Mouse (Mus musculus) hindbrain, embryonic 15.5 days (tissue): Measurements from ENCODE around the gene Zswim2. TPM values are rescaled to one million over a fixed set of nuclear protein-coding genes. Genes with fewer than 3 reads are reported as not detected.
"Not testable (repeated sequence)": the region's sequence is repeated elsewhere in the genome, so short reads cannot be mapped to it uniquely, and the experiment has no call there.

Experiments
- ATAC-seq: fragments of 200-750 bp; cut with Nextera tagmentation; 2 replicates; pipeline ENCODE4 v1.8.0; 2017; ENCODE audit warnings: low read depth, moderate number of reproducible peaks, moderate TSS enrichment; ENCODE audit not compliant: low FRiP score
- H3K27ac ChIP-seq: fragments of 300-500 bp; sonication (generic); replicated peaks from 2 replicates; pipeline ENCODE4 v1.5.1; 2015; ENCODE audit warnings: mild to moderate bottlenecking, inconsistent platforms
- H3K27me3 ChIP-seq: fragments of 300-500 bp; sonication (generic); 2 replicates; pipeline ENCODE4 v1.6.1; 2015; ENCODE audit warnings: control low read depth, inconsistent platforms
- H3K36me3 ChIP-seq: fragments of 300-500 bp; sonication (generic); 2 replicates; pipeline ENCODE4 v1.6.1; 2015; ENCODE audit warnings: control low read depth, inconsistent platforms
- H3K4me1 ChIP-seq: fragments of 300-500 bp; sonication (generic); replicated peaks from 2 replicates; pipeline ENCODE4 v1.6.1; 2015; ENCODE audit warnings: control low read depth, inconsistent platforms
- H3K4me2 ChIP-seq: fragments of 300-500 bp; sonication (generic); 2 replicates; pipeline ENCODE4 v1.6.1; 2015; ENCODE audit warnings: moderate library complexity, mild to moderate bottlenecking, inconsistent platforms
- H3K4me3 ChIP-seq: fragments of 300-500 bp; sonication (generic); 2 replicates; pipeline ENCODE4 v1.5.1; 2015; ENCODE audit warnings: mild to moderate bottlenecking, inconsistent platforms
- H3K9ac ChIP-seq: fragments of 300-500 bp; sonication (generic); 2 replicates; pipeline ENCODE4 v1.6.1; 2015; ENCODE audit warnings: inconsistent platforms
- H3K9me3 ChIP-seq: fragments of 300-500 bp; sonication (generic); 2 replicates; pipeline ENCODE4 v1.6.1; 2016; ENCODE audit warnings: control low read depth, inconsistent platforms
- WGBS: fragments of 180-500 bp; shearing (Covaris S2); methylation state at CpG from one replicate; pipeline ENCODE4 v1.1.7; 2015; 5-methylcytosine and 5-hydroxymethylcytosine counted together
- polyA plus RNA-seq: library from polyadenylated mRNA; unstranded; fragments of >200 nt; fragmentation: Nextera tagmentation; extraction: Ambion mirVana; gene quantifications from 2 replicates; pipeline ENCODE4 v1.2.1, GENCODE M21; 2015

Gene Zswim2
- not detected in 2 replicates for polyA plus RNA-seq

- Histone ChIP-seq H3K27ac (0 out of 2 replicates have a peak within 1 kb of the TSS, but pooled peaks have one; percentile 3), H3K4me3 (peak within 1 kb of the TSS; percentile 38), H3K9ac (0 out of 2 replicates have a peak within 1 kb of the TSS, but pooled peaks have one; percentile 2), H3K27me3 (no peaks in the 10 kb centered on the region), H3K4me1 (peaks cover 4% of the 10 kb centered on the region; the same call in 1 of the 2 replicates), H3K9me3 (no peaks in the 10 kb centered on the region), H3K4me2 (peak within 1 kb of the TSS; percentile 80), H3K36me3 (no peaks in the 10 kb centered on the region)
- whole genome bisulfite sequencing, result under 1% methylated on average over 20 of the region's 20 CpGs
- peak; percentile 99 for ATAC-seq
These were observed at the start of gene Zswim2 for GRCm38 (mm10) chr2:83940931-83941361. Gene Zswim2, minus strand, starts transcription at chr2:83941228.

GRCm38 (mm10) chr2:83990253-83990652, 49.2 kb upstream of the Zswim2 start, which contains the start of gene Gm13691:
Gene Gm13691, plus strand, starts transcription at chr2:83990553.
- no CpG with 5 or more reads among the region's 6 CpGs for WGBS
- not testable (repeated sequence) for H3K36me3 ChIP-seq, H3K27ac ChIP-seq, H3K4me2 ChIP-seq, H3K27me3 ChIP-seq, H3K4me1 ChIP-seq, ATAC-seq, H3K4me3 ChIP-seq, H3K9ac ChIP-seq, H3K9me3 ChIP-seq

- H3K9me3 ChIP-seq, H3K4me1 ChIP-seq, H3K36me3 ChIP-seq, H3K27me3 ChIP-seq, ATAC-seq, H3K4me3 ChIP-seq, H3K27ac ChIP-seq, H3K4me2 ChIP-seq, H3K9ac ChIP-seq: not testable (repeated sequence)
- no CpG with 5 or more reads among the region's 6 CpGs for WGBS
These were observed 43.4 kb upstream of the Zswim2 start, which contains the start of gene Gm13697 for GRCm38 (mm10) chr2:83984443-83984842. Gene Gm13697, plus strand, starts transcription at chr2:83984743.

- H3K4me1 ChIP-seq, H3K4me2 ChIP-seq, H3K27me3 ChIP-seq, ATAC-seq, H3K9me3 ChIP-seq, H3K27ac ChIP-seq, H3K9ac ChIP-seq, H3K36me3 ChIP-seq, H3K4me3 ChIP-seq: not testable (repeated sequence)
- no CpG with 5 or more reads among the region's 6 CpGs for WGBS
These were observed 37.6 kb upstream of the Zswim2 start, which contains the start of gene Gm13694 for GRCm38 (mm10) chr2:83978633-83979032. Gene Gm13694, plus strand, starts transcription at chr2:83978933.

- H3K9ac ChIP-seq, ATAC-seq, H3K36me3 ChIP-seq, H3K27ac ChIP-seq, H3K9me3 ChIP-seq, H3K27me3 ChIP-seq, H3K4me3 ChIP-seq, H3K4me1 ChIP-seq, H3K4me2 ChIP-seq: not testable (repeated sequence)
- WGBS, result no CpG with 5 or more reads among the region's 6 CpGs
These were observed 31.8 kb upstream of the Zswim2 start, which contains the start of gene Gm13696 for GRCm38 (mm10) chr2:83972823-83973222. Gene Gm13696, plus strand, starts transcription at chr2:83973123.

- not testable (repeated sequence) for H3K36me3 ChIP-seq, H3K4me2 ChIP-seq, H3K9ac ChIP-seq, H3K4me1 ChIP-seq, H3K9me3 ChIP-seq, ATAC-seq, H3K27ac ChIP-seq, H3K4me3 ChIP-seq, H3K27me3 ChIP-seq
- WGBS, result no CpG with 5 or more reads among the region's 6 CpGs
These were observed 26.0 kb upstream of the Zswim2 start, which contains the start of gene Gm13695 for GRCm38 (mm10) chr2:83967013-83967412. Gene Gm13695, plus strand, starts transcription at chr2:83967313.

GRCm38 (mm10) chr2:83961203-83961602, 20.2 kb upstream of the Zswim2 start, which contains the start of gene Gm13693:
Gene Gm13693, plus strand, starts transcription at chr2:83961503.
- WGBS, result no CpG with 5 or more reads among the region's 6 CpGs
- not testable (repeated sequence) for H3K36me3 ChIP-seq, H3K27me3 ChIP-seq, H3K9ac ChIP-seq, H3K27ac ChIP-seq, H3K4me1 ChIP-seq, H3K4me2 ChIP-seq, H3K4me3 ChIP-seq, ATAC-seq, H3K9me3 ChIP-seq

- not testable (repeated sequence) for ATAC-seq
- WGBS, result no CpG with 5 or more reads among the region's 6 CpGs
These were observed 14.4 kb upstream of the Zswim2 start, which contains the start of gene Gm13698 for GRCm38 (mm10) chr2:83955393-83955792. Gene Gm13698, plus strand, starts transcription at chr2:83955693.

GRCm38 (mm10) chr2:83941792-83942191, 764 bp upstream of the Zswim2 start:
- H3K36me3 ChIP-seq, result no peaks in the 10 kb centered on the region
- no peak overlapping the region for H3K4me3 ChIP-seq
- H3K27ac ChIP-seq, result no peak overlapping the region
- no peak for ATAC-seq
- WGBS, result 77% methylated on average over 4 of the region's 4 CpGs
- no peak overlapping the region for H3K9ac ChIP-seq
- H3K4me2 ChIP-seq, result no peak overlapping the region
- H3K27me3 ChIP-seq, result no peaks in the 10 kb centered on the region
- peaks cover 4% of the 10 kb centered on the region; the same call in 1 of the 2 replicates for H3K4me1 ChIP-seq
- no peaks in the 10 kb centered on the region for H3K9me3 ChIP-seq

More at GRCm38 (mm10) chr2:83955393-83955792, 14.4 kb upstream of the Zswim2 start, which contains the start of gene Gm13698:
- not testable (repeated sequence) for H3K9me3 ChIP-seq, H3K36me3 ChIP-seq, H3K9ac ChIP-seq, H3K4me2 ChIP-seq, H3K27ac ChIP-seq, H3K27me3 ChIP-seq, H3K4me3 ChIP-seq, H3K4me1 ChIP-seq

- WGBS, result 35% methylated on average over 3 of the region's 3 CpGs
- peak overlapping the region; percentile 38 for H3K4me3 ChIP-seq
- no peaks in the 10 kb centered on the region for H3K36me3 ChIP-seq
- no peak overlapping the region for H3K9ac ChIP-seq
- peak overlapping the region; percentile 80 for H3K4me2 ChIP-seq
- H3K4me1 ChIP-seq, result peaks cover 4% of the 10 kb centered on the region; the same call in 1 of the 2 replicates
- H3K27me3 ChIP-seq, result no peaks in the 10 kb centered on the region
- ATAC-seq, result peak; percentile 39; the same call in 1 of the 2 replicates
- H3K27ac ChIP-seq, result no peak overlapping the region
- H3K9me3 ChIP-seq, result no peaks in the 10 kb centered on the region
These were observed 350 bp upstream of the Zswim2 start for GRCm38 (mm10) chr2:83941378-83941777.

GRCm38 (mm10) chr2:83929478-83930088, 11.4 kb downstream of the Zswim2 start:
- Histone ChIP-seq H3K36me3 (no peaks in the 10 kb centered on the region), H3K27me3 (no peaks in the 10 kb centered on the region), H3K4me3 (no peak overlapping the region), H3K4me1 (no peaks in the 10 kb centered on the region), H3K9ac (no peak overlapping the region), H3K27ac (no peak overlapping the region), H3K9me3 (no peaks in the 10 kb centered on the region), H3K4me2 (no peak overlapping the region)
- 63% methylated on average over 2 of the region's 2 CpGs for WGBS
- ATAC-seq, result no peak

- Histone ChIP-seq H3K36me3 (no peaks in the 10 kb centered on the region), H3K27ac (no peak overlapping the region), H3K9me3 (no peaks in the 10 kb centered on the region), H3K4me3 (no peak overlapping the region), H3K27me3 (no peaks in the 10 kb centered on the region), H3K4me2 (no peak overlapping the region), H3K9ac (no peak overlapping the region), H3K4me1 (no peaks in the 10 kb centered on the region)
- ATAC-seq, result no peak
- WGBS, result 76% methylated on average over 2 of the region's 2 CpGs
These were observed 39.0 kb downstream of the Zswim2 start for GRCm38 (mm10) chr2:83901896-83902540.
